Mouse (Mus musculus): ENCODE measurements at regions not wholly inside any gene's neighbourhood (a gene's known extent, or its start where the extent isn't known, plus 50 kb on each side); places are given as distances from the start of the nearest gene placed in this dataset.

DNA sequence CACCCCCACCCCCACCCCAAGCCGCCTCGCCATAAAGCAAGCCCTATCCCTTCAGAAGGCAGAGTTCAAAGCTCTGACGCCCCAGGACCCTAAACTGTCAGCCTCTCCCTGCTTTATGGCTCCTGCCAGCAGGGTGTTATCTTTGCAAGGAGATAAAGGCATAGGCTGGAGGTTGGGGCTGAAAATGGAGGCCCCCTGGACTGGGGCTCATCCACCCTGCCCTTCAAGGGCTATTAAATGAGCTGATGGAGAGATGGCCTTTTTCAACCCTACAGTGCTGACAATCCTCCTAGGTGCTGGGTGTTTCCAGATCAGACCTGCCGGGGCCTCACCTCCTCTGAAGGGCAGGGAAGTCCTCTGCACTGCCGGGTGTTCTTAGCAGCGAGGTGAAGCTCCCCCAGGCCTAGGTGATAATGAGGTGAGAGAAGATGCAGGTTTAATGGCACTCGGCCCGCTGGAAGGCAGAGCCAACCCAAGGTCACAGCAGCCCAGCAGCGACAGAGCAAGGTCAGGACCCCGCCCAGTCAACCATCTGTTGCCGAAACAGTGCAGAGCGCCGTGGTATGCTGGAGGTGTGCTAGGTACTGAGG lies 153.4 kb downstream of the Mycn start:
- no peak for TF ChIP-seq POLR2A (IDR thresholded peaks at IDR 0.05; ENCODE audit: control insufficient read depth, low read depth, low read length)
- TF ChIP-seq CTCF (IDR thresholded peaks at IDR 0.05; ENCODE audit: control insufficient read depth, insufficient read depth, insufficient replicate concordance, low read depth, low read length), result no peak
